Mouse (Mus musculus): ENCODE results near the gene Cluh.

Cluh gene

DNA sequence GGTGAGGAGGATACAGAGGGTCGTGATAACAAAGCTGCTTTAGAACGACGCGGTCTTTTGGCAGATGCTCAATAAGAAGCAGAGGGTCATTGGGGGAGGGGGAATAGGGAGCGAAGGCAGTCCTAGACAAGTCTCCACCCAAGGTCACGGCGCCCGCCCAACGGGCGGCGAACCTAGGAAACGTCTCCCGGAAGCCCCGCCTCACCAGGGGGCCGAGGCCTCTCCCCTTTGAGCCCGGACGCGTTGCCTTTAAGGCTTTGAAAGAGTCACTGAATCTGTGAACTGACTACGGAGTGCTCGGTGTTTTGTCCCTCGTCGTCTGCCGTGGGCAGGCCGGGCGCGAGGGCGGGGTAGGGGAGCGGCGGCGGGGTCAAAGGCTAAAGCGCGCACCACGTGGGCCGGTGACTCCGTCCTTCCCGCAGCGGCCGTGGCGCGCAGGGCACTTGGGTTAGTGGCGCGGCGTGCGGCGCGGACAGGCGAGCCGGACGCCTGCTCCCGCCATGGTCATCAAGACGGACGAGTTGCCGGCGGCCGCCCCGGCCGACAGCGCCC lies at the start of gene Cluh:
Cluh (plus strand) TSS at position 401 of the 552 bp plus-strand sequence.
- DNase-seq (ENCODE audit: low read depth, low spot score) = peak; percentile 94

DNA sequence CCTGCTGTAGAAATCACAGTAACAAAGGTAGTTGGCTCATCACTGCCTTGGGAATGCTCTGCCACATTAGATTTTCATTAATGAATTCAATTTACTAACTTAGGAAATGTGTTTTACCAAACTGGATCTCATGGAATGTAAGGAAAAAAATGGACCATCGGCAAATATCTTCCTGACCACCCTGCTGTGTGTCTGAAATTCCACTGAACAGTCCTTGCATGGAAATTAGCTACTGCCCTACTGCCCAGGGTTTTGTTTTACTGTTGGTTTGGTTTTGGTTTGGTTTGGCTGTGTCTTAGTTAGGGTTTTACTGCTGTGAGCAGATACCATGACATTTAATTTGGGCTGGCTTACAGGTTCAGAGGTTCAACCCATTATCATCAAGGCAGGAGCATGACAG lies 47.0 kb upstream of the Cluh start:
- DNase-seq (ENCODE audit: low read depth, low spot score) = no peak

DNA sequence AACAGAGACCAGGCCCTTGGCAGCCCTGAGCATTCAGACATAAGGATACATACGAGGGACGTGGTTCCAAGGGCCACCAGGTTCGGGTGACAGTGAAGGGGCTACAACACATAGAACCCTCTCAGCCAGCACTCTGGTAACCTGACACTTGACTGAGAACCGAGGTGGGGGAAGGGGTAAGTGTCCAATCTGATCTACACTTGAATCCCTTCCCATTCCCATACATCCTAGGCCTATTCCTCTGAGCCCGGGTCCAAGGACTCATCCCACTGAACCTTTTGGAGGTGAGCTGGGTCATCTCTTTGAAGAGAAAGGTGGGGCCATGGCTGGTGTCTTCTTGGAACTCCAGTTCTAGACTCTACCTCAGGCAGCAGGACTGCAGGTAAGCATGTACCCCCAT lies 39.2 kb upstream of the Cluh start:
- no peak for DNase-seq (ENCODE audit: low read depth, low spot score)

DNA sequence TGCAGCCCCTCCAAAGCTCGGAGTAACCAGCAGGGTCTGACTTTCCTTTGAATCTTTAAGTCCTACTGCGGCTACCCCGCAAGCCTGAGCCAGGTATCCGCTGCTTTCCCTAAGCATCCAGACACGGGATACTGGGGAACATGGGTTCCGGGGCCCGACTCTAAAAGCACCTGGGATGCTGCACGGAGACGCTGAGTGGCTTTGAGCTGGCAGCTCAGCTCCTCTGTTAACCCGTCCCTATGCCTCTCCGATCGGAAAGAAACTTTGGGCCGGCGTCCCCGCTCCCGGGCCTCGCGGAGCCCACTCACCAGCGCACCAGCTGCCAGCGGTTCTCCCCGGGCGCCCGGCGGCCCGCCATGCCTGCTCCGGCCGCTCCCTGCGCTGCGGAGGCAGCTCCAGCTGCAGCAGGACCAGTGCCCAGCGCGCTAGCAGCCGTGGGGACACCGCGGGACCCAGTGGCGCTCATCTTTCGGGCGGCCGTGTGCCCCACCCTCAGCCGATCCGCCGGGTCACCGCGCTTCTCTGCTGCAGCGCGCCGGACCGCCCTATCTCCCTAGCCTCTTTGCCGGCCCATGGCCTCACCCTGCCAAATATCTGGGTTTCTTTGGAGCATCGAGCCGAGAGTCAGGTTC lies 38.6 kb upstream of the Cluh start, which contains the start of gene Rap1gap2:
Rap1gap2 (minus strand) TSS at position 371 of the 632 bp plus-strand sequence.
- no peak for DNase-seq (ENCODE audit: low read depth, low spot score)

DNA sequence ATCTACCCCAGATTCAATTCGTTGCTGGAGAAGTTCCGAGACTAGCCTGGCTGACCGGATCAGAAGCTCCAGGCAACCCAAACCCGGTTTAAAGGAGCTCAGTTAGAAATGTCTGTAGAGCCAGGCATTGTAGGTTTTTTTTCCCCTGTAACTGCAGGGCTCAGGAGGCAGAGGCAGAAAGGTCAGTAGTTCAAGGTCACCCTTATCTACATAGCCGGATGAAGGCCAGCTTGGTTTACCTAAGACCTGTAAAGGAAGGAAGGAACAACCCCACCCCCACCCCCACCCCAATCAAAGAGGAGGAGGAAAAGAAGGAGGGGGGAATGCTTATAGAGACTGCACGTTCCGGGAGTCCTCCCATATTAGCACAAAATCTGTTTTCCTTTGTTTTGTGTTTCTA lies 37.9 kb upstream of the Cluh start:
- DNase-seq (ENCODE audit: low read depth, low spot score) = no peak

DNA sequence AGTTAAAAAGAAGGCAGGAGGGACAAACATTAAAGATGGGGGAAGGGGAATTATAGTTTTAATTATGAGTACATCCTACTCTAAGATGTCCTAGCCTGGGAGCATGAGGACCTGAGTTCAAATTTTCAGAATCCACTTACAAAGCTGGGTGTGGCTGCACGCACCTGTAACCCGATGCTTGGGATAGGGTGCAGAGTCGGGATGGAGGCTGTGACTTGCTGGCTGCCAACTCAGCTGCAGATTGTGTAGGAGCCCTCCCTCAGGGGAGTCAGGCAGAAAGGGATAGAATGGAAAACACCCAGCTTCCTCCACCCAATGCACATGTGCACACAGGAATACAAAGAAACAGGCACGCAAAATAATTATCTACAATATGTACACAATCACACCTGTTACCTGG lies 35.9 kb upstream of the Cluh start:
- no peak for DNase-seq (ENCODE audit: low read depth, low spot score)

DNA sequence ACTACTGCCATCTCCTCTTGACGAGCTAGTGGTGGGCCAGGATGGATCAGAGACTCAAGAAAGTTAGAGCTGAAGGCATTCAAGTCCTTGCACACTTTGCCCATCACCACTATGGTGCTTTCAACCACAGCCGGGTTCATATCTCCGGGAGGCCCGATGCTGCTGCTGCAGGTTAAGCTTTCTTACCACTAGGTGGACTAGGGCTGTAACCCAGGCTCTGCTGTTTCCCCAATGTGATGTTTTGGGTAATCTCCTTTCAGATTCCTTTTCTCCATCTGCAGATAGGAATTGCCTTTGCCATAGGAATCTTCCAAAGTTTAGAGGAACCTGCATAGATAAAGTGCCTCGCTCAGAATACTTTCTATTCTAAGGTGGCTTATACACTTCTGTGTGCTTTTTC lies 33.7 kb upstream of the Cluh start:
- no peak for DNase-seq (ENCODE audit: low read depth, low spot score)

DNA sequence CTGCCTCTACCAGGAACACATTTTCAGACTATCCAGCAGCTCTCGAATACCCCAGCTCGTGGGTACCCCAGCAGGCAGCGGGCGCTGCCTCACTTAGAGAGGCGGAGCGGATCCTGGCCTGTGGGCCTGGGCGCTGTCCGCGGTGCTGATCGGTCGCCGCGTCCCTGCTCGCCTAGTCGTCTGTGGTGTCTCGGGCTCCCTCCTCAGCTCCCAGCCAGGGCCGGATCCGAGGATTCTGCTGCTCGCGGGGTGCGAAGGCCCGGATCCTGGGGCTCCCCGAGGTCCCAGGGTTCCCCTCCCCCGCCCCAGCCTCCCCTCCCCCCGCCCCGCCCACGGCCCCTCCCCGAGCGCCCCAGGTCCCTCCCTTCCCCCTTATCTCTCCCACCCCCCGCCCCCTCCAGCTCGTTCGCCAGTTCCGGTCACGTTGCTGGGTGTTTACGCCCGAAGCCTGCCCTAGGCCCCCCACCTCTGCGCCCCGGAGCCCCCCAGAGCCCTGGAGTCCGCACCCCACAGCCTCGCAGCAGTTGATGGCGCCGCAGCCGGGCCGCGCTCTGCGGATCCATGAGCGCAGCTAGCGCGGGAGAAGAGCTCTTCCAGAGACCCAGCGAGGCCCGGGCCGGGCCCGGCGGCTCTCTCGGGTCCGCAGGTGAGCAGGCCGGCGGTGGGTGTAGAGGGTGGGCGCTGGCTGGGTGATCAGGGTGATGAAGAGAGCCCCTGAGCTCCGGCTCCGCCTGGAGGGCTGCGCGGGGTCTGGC lies 29.9 kb upstream of the Cluh start, which contains the start of gene Ccdc92b:
Ccdc92b (plus strand) TSS at position 405 of the 755 bp plus-strand sequence.
- peak; percentile 38 for DNase-seq (ENCODE audit: low read depth, low spot score)

DNA sequence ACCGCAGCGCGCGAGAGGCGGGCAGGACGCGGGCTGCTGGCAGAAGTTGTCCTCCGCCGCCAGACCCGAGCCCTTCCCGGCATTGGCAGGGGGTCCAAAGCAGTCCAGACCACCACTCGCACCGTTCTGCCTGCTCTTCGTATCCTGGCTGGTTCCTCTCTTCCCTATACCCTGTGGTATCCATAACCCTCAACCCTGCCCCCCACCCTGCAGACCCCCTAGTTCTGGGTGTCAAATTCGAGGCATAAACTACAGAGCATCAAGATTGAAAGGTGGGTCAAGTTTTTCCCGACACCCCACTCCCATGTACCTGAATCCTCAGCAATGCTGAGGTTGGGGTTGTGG lies 29.4 kb upstream of the Cluh start:
- no peak for DNase-seq (ENCODE audit: low read depth, low spot score)

DNA sequence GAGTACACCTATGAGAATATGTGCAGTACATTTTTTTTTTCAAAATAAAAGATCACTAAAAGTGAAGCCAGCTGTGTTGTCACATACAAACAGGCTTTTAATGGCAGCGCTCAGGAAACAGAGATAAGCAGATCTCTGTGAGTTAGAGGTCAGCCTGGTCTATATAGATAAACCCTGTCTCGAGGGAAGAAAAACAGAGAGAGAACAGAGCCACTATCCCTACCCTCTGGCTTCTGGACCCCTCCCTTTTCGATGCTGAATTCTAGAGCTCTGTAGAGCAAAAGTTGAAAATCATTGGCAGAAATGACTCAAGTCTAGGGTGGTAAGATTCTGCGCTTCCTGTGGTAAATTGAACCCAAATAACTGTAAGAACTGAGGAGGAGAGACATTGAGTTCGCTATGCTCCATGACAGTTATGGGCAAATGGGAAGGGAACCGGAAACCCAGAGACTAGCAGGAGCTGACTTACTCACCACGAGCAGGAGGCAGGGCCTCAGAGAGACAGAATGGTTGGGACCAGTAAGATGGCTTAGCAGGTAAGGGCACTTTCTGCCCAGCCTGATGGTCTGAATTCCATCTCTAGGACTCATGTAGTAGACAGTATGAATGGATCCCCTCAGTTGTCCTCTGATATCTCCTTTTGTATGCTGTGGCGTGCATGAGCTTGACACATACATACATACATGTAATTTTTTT lies 27.2 kb upstream of the Cluh start:
- no peak for DNase-seq (ENCODE audit: low read depth, low spot score)

DNA sequence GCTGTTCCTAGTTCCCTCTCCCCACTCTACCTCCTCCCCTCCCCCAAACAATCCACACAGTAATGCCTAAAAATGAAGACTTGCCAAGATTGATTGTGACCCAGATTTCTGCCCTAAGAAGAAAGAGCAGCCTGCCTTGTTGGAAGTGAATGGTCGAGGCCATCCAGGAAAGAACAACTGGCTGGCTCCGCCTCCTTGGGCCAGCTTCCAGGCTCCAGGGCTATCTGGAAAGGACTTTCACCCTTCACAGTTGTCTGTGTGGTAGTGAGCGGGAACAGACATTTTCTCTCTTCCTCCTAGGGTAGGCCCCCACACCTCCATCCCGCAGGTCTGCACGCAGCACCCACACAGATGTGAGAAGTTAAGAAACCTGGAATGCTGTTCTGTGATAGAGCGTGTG lies 25.6 kb upstream of the Cluh start:
- no peak for DNase-seq (ENCODE audit: low read depth, low spot score)

DNA sequence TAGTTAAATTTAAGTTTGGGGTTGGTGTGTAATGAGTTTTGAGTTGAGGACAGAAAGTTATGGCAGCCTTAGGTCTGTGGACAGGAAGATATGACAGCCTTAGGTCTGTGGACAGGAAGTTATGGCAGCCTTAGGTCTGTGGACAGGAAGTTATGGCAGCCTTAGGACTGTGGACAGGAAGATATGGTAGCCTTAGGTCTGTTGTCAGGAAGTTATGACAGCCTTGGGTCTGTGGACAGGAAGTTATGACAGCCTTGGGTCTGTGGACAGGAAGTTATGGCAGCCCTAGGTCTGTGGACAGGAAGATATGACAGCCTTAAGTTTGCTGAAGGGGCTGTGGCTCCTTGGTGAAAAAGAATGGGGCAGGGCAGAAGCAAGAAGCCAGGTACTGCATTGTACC lies 24.0 kb upstream of the Cluh start:
- DNase-seq (ENCODE audit: low read depth, low spot score) = no peak

DNA sequence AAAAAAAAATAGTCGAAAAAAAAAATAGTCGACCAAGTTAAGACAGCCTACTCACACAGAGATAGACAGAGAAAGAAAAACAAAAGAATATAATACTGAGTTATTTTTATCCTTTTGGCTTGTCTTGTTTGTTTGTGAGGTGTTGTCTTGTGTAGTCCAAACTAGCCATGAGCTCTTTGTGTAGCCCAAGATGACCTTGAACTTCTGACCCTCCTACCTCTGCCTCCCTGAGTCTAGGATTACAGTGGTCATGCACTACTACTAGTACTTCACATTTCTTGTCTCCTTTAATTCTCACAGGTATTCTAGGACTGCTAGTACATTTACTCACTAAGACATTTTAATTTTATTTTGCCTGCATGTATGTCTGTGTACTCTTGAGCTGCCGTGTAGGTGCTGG lies 21.8 kb upstream of the Cluh start:
- DNase-seq (ENCODE audit: low read depth, low spot score) = no peak

DNA sequence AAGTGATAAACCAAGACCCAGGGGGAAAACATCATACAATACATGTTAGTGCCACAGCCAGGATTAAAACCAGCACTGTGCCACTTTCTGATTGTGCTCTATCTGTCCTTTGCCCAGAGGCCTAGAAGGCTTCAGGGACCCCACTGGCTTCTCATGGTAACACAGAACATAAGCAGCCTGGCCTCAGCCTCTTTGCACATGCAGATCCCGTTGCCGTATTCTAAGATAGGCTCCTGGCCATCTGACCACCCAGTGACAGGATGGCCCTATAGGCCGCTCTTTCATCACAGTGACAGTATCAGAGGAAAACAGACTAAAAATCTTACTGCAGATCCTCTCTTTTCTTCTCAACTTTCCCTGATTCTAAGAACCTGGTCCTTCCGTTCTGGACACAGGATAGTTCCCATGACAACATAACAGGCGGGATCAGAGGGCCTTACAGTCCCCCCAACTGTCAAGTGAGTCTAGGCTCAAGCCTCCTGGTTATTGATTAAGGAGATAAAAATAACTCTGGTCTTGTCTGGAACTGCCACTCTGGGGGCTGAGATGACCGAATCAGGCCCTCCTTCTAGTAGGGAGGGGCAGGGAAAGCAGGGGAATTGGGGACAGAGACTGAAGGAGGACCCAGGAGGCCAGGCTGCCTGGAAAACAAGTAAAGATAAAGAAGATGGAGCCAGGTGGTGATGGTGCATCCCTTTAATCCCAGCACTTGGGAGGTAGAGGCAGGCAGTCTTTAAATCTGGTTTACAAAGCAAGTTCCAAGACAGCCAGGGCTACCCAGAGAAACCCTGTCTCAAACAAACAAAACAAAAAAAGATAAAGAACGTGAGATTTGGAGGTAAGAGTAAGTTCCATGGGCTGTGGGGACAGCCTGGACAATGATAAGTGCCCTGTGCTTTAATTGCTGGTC lies 17.2 kb upstream of the Cluh start:
- DNase-seq (ENCODE audit: low read depth, low spot score) = no peak

DNA sequence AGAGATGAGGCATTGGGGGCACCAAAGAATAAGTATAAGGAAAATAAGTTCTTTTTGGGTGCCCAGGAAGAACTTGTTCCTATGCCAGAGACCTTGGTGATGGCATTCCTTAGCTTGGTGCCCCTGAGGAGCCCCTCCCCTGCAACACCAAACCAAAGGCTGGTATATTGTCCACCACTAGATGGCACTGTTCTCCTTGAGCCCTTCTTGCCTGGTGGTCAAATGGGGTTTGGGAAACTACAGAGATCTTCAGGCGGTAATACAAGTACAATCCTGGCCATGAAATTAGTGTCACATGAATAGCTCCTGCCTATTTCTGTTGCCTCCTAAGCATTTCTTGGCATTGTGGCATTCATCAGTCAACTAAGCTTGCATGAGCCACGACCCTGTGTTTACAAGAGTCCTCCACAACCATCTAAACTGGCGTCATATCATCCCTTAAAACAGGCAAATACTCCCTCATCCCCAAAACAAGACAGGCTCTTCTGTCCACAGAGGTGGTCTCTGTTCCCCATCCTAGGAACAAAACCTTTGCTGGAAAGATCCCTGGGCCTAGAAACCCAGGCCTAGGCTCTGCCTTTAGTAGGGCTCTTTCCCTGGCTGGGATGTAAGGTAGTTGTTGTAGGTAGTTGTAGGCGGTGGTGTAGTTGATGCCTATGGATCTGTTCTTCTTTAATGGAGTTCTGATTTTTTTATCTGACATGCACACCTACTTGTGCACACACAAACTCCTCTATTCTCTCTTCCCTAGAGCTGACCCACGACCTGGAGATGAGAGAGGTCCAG lies 14.6 kb upstream of the Cluh start:
- DNase-seq (ENCODE audit: low read depth, low spot score) = peak; percentile 87

DNA sequence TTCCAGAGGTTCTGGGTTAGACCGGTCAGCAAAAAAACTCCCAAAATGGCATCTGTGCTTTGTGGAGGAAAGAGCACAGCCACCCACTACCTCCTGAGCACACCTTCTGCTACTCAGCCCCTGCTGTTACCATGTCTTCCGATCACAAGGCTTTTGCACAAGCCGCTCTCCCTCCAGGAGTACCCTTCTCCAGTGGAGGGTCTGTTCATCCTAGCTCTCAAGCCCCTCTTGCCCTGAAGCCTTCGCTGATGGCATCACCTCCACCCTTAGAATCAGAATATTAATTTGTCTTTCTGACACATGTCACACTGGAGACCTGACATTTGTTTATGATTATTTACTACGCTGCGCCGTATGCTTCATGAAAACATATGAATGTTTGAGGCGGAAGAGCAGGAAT lies 11.8 kb upstream of the Cluh start:
- DNase-seq (ENCODE audit: low read depth, low spot score) = no peak

DNA sequence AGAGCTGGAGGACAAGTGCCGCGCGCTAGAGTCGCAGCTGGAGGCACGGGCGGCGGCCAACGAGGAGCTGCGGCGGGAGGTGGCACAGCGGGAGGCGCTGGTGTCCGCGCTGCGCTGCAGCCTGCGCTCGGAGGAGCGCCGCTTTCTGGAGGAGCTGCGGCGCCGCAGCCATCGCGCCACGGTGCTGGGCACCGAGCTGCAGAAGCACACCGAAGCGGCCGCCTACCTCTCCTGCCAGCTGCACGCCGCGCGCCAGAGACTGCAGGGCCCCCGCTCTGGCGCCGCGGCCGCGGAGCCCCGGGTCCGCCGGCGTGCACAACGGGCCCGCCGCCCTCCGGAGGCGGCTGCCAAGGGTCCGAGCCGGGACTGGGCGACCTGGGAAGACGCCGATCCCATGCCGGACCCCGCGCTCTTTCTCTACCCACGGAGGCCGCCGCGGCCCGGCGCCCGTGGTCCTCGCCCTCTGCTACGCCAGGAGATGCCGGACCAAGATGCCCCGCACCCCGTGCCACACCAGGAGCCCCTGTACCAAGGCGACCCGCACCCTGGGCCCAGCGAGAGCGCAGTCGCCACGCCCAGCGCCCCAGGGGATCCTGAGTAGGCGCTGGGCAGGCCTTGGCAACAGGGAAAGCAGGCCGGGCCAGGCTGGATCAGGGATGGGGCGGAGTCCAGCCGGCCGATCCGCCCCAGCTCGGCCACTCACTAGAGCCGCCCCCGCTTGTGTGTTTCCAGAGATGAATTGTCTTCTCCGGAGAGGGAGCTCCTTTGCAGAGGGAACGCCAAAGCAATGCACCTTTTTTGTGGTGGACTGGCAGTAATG lies 11.1 kb upstream of the Cluh start:
- DNase-seq (ENCODE audit: low read depth, low spot score) = peak; percentile 88

DNA sequence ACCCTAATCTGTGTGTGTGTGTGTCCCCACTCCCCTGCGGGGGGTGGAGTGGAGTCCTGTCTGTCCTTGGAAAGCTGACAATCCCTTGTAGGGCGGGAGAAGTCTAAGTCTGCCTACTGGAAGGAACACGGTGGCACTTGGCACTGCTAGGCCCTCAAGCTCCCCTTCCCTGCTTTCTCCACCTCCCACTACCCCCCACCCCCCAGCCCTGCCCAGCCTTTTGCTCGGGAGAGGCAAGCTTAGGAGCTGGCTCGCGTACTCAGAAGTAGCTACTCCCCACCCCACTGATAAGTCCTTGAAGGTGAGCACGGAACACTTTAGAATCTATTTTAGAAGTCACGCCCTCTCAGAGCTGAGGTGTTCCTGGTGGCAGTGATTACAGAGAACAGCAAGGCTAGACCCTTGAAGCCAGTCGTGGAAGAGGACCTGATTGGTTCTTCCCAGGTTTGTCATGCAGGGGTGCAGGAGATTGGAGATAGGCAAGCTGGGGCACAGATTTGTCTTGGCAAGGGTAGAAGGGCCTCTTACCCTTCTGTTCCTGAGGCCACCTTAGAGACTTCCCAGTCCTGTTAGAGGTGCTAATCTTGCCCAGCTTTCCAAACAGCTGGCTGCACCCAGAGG lies 10.4 kb upstream of the Cluh start:
- no peak for DNase-seq (ENCODE audit: low read depth, low spot score)

DNA sequence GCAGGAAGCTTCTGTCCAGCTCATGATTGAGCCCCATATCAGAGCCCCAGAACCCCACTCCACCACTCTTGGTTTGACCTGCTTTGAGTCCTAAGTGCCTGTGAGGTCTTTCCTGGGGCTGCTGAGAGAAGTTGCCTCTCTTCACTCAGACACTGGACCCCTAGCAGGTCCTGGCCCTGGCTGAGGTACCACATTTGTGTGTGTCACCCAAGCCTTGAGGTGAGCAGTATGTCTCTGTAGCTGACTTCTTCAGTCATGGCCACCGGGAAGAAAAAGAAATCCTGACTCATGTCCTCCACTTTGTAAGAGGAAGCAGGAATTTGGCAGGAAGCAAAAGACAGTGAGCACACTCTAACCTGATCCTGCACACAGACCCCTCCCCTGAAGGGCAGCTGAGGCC lies 9.7 kb upstream of the Cluh start:
- no peak for DNase-seq (ENCODE audit: low read depth, low spot score)
